Mouse (Mus musculus): Measurements from ENCODE around the gene Dbx1. TPM values are rescaled to one million over a fixed set of nuclear protein-coding genes. Genes with fewer than 3 reads are reported as not detected.

The Dbx1 gene
- total and polyA plus RNA-seq, 2 experiments from 2014 or later: 0.77 to 0.84 TPM

- no peak overlapping the region for H3K4me2 ChIP-seq (ENCODE audit: low read depth, low read length, poor library complexity, severe bottlenecking)
- no peak overlapping the region for H3K9ac ChIP-seq (replicated peaks; ENCODE audit: low read length, poor library complexity, severe bottlenecking)
- no peaks in the 10 kb centered on the region for H3K4me1 ChIP-seq (ENCODE audit: insufficient read depth, low read length)
- TF ChIP-seq CTCF (IDR thresholded peaks at IDR 0.05): no peak
- H3K4me3 ChIP-seq (ENCODE audit: low read depth, low read length): no peak overlapping the region
- H3K9me3 ChIP-seq (ENCODE audit: low read length): no peaks in the 10 kb centered on the region
- no peaks in the 10 kb centered on the region for H3K36me3 ChIP-seq (ENCODE audit: insufficient read depth, low read length)
- H3K27me3 ChIP-seq (ENCODE audit: insufficient read depth, low read length): peaks cover 53% of the 10 kb centered on the region
- DNase-seq (ENCODE audit: low spot score) (no peak), ATAC-seq (ENCODE audit: low FRiP score) (no peak)
- 1% methylated on average over 35 of the region's 35 CpGs for WGBS
- no peak overlapping the region for H3K27ac ChIP-seq (ENCODE audit: low read depth, low read length)
Observed at GRCm38 (mm10) chr7:49635074-49635621, 1.5 kb downstream of the Dbx1 start.

DNA sequence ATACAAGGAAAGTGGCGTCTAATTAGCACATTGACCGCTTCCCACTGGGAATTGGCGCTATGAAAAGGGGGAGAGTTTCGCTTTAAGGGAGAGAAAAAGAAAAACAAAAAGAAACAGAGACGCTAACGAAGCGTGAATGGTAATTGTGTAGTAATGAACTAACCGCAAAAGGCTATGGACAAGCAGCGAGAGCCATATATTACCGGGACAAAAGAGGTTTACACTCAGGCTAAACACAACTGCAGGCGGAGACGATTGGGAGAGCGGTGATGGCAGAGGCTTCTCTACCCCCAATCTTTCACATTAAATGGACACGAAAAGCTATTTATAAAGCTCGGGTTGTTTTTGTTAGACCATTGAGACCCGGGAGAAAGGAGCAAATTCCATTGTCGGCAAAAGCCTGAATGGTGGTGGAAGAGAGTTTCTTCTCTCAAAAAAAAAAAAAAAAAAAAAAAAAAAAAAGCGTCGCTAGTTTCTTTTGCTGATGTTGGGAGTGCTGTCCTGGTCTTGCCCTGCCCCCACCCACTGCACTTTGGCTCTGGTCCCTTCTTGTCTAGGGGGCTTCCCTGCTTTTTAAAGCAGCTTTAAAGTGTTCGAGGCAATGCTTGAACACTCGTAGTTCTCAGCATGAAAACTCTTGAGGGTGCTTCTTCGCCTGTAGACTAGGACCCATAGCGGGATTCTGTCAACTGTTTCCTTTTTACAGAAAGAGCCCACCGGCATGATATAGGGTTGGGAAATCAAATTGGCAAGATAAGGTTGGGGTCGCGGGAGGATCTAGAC lies 2.2 kb downstream of the Dbx1 start:
- TF ChIP-seq CTCF (IDR thresholded peaks at IDR 0.05): no peak
- Histone ChIP-seq H3K36me3 (ENCODE audit: insufficient read depth, low read length) (no peaks in the 10 kb centered on the region), H3K9me3 (ENCODE audit: low read length) (no peaks in the 10 kb centered on the region), H3K4me2 (ENCODE audit: low read depth, low read length, poor library complexity, severe bottlenecking) (peak overlapping the region; percentile 46), H3K9ac (replicated peaks; ENCODE audit: low read length, poor library complexity, severe bottlenecking) (no peak overlapping the region), H3K27me3 (ENCODE audit: insufficient read depth, low read length) (peaks cover 51% of the 10 kb centered on the region), H3K4me3 (ENCODE audit: low read depth, low read length) (0 out of 2 replicates have a peak overlapping the region, but pooled peaks have one; percentile 3), H3K27ac (ENCODE audit: low read depth, low read length) (no peak overlapping the region), H3K4me1 (ENCODE audit: insufficient read depth, low read length) (no peaks in the 10 kb centered on the region)
- under 1% methylated on average over 26 of the region's 26 CpGs for WGBS
- DNase-seq (ENCODE audit: low spot score) (no peak), ATAC-seq (ENCODE audit: low FRiP score) (no peak)

DNA sequence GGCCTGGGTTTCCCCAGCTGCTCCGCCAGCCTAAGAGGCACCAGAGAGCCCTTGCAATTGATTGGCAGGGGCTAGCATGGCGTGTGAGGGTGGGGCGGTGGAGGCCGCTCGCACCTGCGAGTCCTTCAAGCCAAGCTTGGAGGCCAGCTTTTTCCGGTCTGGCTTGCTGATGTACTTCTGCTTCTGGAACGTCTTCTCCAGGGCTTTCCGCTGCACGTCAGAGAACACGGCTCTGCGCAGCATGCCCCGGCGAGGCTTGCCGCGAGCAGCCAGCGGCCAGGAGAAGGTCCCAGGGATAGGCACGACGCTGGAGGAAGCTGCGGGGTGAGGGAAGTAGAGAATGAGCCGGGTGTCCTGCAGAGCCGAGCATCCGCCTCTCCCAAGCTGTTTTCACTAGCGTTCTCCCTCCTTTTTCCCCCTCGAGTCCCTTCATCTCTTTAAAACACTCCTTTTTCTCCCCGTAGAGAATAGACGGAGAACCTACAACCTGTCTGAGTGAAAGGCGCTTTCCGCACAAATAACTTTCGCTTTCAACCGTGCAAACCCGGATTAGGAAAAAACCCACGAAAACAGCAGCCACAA lies 3.2 kb downstream of the Dbx1 start:
- no peak for DNase-seq (ENCODE audit: low spot score)
- no peak for ATAC-seq (ENCODE audit: low FRiP score)
- under 1% methylated on average over 33 of the region's 33 CpGs for WGBS

DNA sequence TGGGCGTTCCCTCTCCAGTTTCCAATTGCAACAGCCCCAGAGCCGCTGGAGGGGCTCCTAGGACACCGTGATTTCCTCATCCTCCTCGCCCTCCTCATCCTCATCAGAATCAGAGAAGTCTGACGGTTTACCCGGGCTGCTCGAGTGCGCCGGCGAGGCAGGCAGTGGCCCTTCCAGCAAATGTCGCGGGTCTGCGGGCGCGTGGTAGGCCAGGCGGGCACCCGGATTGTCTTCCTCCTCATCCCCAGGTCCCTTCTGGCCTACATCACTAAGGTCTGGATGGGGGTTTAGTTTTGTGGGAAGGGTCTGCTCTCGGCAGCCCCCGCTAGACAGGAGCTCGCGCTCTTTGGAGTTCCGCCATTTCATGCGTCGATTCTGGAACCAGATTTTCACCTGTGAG lies 4.3 kb downstream of the Dbx1 start:
- no peak overlapping the region for H3K27ac ChIP-seq (ENCODE audit: low read depth, low read length)
- H3K9ac ChIP-seq (replicated peaks; ENCODE audit: low read length, poor library complexity, severe bottlenecking): no peak overlapping the region
- H3K4me2 ChIP-seq (ENCODE audit: low read depth, low read length, poor library complexity, severe bottlenecking): no peak overlapping the region
- H3K9me3 ChIP-seq (ENCODE audit: low read length): no peaks in the 10 kb centered on the region
- H3K4me3 ChIP-seq (ENCODE audit: low read depth, low read length): no peak overlapping the region
- ATAC-seq (ENCODE audit: low FRiP score) (no peak), DNase-seq (ENCODE audit: low spot score) (no peak)
- H3K4me1 ChIP-seq (ENCODE audit: insufficient read depth, low read length): no peaks in the 10 kb centered on the region
- peaks cover 54% of the 10 kb centered on the region for H3K27me3 ChIP-seq (ENCODE audit: insufficient read depth, low read length)
- 43% methylated on average over 24 of the region's 24 CpGs for WGBS
- TF ChIP-seq CTCF (IDR thresholded peaks at IDR 0.05): no peak
- H3K36me3 ChIP-seq (ENCODE audit: insufficient read depth, low read length): no peaks in the 10 kb centered on the region

More for the DNA sequence above, 3.2 kb downstream of the Dbx1 start:
- Histone ChIP-seq H3K4me3 (ENCODE audit: low read depth, low read length) (peak overlapping the region; percentile 22), H3K27me3 (ENCODE audit: insufficient read depth, low read length) (peaks cover 55% of the 10 kb centered on the region), H3K36me3 (ENCODE audit: insufficient read depth, low read length) (no peaks in the 10 kb centered on the region), H3K27ac (ENCODE audit: low read depth, low read length) (no peak overlapping the region), H3K9me3 (ENCODE audit: low read length) (no peaks in the 10 kb centered on the region), H3K4me1 (ENCODE audit: insufficient read depth, low read length) (no peaks in the 10 kb centered on the region), H3K9ac (replicated peaks; ENCODE audit: low read length, poor library complexity, severe bottlenecking) (no peak overlapping the region), H3K4me2 (ENCODE audit: low read depth, low read length, poor library complexity, severe bottlenecking) (peak overlapping the region; percentile 46)
- TF ChIP-seq CTCF (IDR thresholded peaks at IDR 0.05): no peak

- Histone ChIP-seq H3K4me2 (ENCODE audit: low read depth, low read length, poor library complexity, severe bottlenecking) (no peak overlapping the region), H3K27me3 (ENCODE audit: insufficient read depth, low read length) (peaks cover 57% of the 10 kb centered on the region), H3K36me3 (ENCODE audit: insufficient read depth, low read length) (no peaks in the 10 kb centered on the region), H3K27ac (ENCODE audit: low read depth, low read length) (no peak overlapping the region), H3K9me3 (ENCODE audit: low read length) (no peaks in the 10 kb centered on the region), H3K4me1 (ENCODE audit: insufficient read depth, low read length) (no peaks in the 10 kb centered on the region), H3K4me3 (ENCODE audit: low read depth, low read length) (no peak overlapping the region), H3K9ac (replicated peaks; ENCODE audit: low read length, poor library complexity, severe bottlenecking) (no peak overlapping the region)
- TF ChIP-seq CTCF (IDR thresholded peaks at IDR 0.05): no peak
- no peak for ATAC-seq (ENCODE audit: low FRiP score)
- WGBS: 42% methylated on average over 9 of the region's 9 CpGs
- no peak for DNase-seq (ENCODE audit: low spot score)
Observed at GRCm38 (mm10) chr7:49631885-49632284, 4.8 kb downstream of the Dbx1 start.

DNA sequence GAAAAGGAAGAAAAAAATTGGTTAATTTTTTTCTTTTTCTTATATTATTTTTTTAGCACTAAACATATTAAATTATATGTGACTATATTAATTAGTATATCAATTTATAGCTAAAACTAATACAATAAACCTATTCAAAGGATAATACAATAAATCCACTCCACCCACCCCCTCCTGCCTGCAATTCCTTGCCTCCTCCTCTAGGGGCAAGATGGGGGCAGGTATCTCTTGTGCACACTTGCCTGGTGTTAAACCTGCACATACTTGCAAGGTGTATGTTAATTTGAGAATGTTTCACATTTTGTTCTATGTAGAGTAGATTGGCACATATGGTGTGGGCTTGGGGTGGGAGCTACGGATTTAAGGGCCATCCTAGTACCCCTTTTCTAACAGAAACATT lies 16.5 kb downstream of the Dbx1 start:
- Histone ChIP-seq H3K4me1 (ENCODE audit: insufficient read depth, low read length) (no peaks in the 10 kb centered on the region), H3K27ac (ENCODE audit: low read depth, low read length) (no peak overlapping the region), H3K4me3 (ENCODE audit: low read depth, low read length) (no peak overlapping the region), H3K9me3 (ENCODE audit: low read length) (no peaks in the 10 kb centered on the region), H3K36me3 (ENCODE audit: insufficient read depth, low read length) (no peaks in the 10 kb centered on the region), H3K9ac (replicated peaks; ENCODE audit: low read length, poor library complexity, severe bottlenecking) (no peak overlapping the region), H3K4me2 (ENCODE audit: low read depth, low read length, poor library complexity, severe bottlenecking) (no peak overlapping the region), H3K27me3 (ENCODE audit: insufficient read depth, low read length) (peaks cover 24% of the 10 kb centered on the region; the same call in 1 of the 2 replicates)
- DNase-seq (ENCODE audit: low spot score) (no peak), ATAC-seq (ENCODE audit: low FRiP score) (no peak)
- WGBS: 82% methylated on average over 1 of the region's 1 CpGs
- TF ChIP-seq CTCF (IDR thresholded peaks at IDR 0.05): peak; percentile 26; the same call in 1 of the 2 replicates
